ENCODE assay signal across 27 mouse cellular contexts in the genomic region with DNA sequence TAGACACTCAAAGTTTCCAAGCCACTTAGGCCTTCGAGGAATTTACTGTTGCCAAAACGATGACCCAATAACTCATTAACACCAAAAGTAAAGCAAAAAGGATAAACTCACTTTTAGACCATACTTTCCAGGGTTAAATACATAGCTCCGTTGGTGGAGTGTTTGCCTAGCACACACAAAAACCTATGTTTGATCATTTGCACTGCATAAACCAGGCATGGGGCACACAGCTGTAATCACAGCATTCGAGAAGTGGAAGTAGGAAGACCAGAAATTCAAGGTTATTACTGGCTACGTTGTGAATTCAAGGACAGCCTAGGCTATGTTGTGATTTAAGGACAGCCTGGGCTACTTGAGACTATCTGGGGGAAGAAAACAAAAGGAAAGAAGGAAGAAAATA. TPM values are rescaled to one million over a fixed set of nuclear protein-coding genes. Genes with fewer than 3 reads are reported as not detected.
"Had no signal": no experiment of that assay in that cellular context is flagged by ENCODE, and none has a peak within 500 bp of the region (broad histone marks: within the 10 kb centered on the region; RNA-seq: fewer than 3 reads in every experiment).

No protein-coding gene starts in this region.

- H3K9me3 ChIP-seq: limb, embryonic 13.5 days; limb, embryonic 15.5 days; liver, embryonic 13.5 days; liver, embryonic 15.5 days; midbrain, embryonic 10.5 days; midbrain, embryonic 12.5 days; neural tube, embryonic 13.5 days; neural tube, embryonic 15.5 days; stomach, embryonic 15.5 days had no signal

- H3K4me3 ChIP-seq: limb, embryonic 13.5 days; limb, embryonic 15.5 days; liver, embryonic 13.5 days; liver, embryonic 15.5 days; midbrain, embryonic 10.5 days; midbrain, embryonic 12.5 days; myocyte; neural tube, embryonic 13.5 days; neural tube, embryonic 15.5 days; stomach, embryonic 15.5 days had no signal

- H3K27me3 ChIP-seq: limb, embryonic 13.5 days; limb, embryonic 15.5 days; liver, embryonic 13.5 days; liver, embryonic 15.5 days; neural tube, embryonic 15.5 days; stomach, embryonic 15.5 days had no signal

- H3K27ac ChIP-seq: limb, embryonic 13.5 days; limb, embryonic 15.5 days; liver, embryonic 13.5 days; liver, embryonic 15.5 days; midbrain, embryonic 10.5 days; midbrain, embryonic 12.5 days; neural tube, embryonic 13.5 days; neural tube, embryonic 15.5 days; stomach, embryonic 15.5 days had no signal

- DNase-seq: liver, embryonic 13.5 days; lung, postnatal 10 days; lung, postnatal 4 days; midbrain, embryonic 14.5 days; retina, postnatal 1 day; right cerebral cortex, adult 18-20 months; right cerebral cortex, postnatal 25 days; right cerebral cortex, postnatal 4 days; spleen, adult 18-20 months; thymus, adult 18-20 months; thymus, postnatal 14 days; thymus, postnatal 36 days had no signal

- H3K4me1 ChIP-seq: liver, embryonic 13.5 days; liver, embryonic 15.5 days; midbrain, embryonic 12.5 days; neural tube, embryonic 13.5 days; neural tube, embryonic 15.5 days; stomach, embryonic 15.5 days had no signal

- ATAC-seq: midbrain, embryonic 16.5 days had no signal

- H3K4me2 ChIP-seq: limb, embryonic 13.5 days; limb, embryonic 15.5 days; liver, embryonic 13.5 days; liver, embryonic 15.5 days; midbrain, embryonic 12.5 days; neural tube, embryonic 13.5 days; neural tube, embryonic 15.5 days; stomach, embryonic 15.5 days had no signal

- H3K9ac ChIP-seq: limb, embryonic 13.5 days; limb, embryonic 15.5 days; liver, embryonic 13.5 days; liver, embryonic 15.5 days; midbrain, embryonic 12.5 days; neural tube, embryonic 13.5 days; neural tube, embryonic 15.5 days; stomach, embryonic 15.5 days had no signal

- H3K36me3 ChIP-seq: limb, embryonic 13.5 days; limb, embryonic 15.5 days; liver, embryonic 13.5 days; liver, embryonic 15.5 days; midbrain, embryonic 10.5 days; midbrain, embryonic 12.5 days; neural tube, embryonic 13.5 days; neural tube, embryonic 15.5 days; stomach, embryonic 15.5 days had no signal

RNA-seq across cellular contexts. Expression of gene Hsd17b3, which starts 1.2 kb away (rescaled TPM):
- total RNA-seq: megakaryocyte, adult 5-6 weeks; megakaryocyte-erythroid progenitor cell, adult 5-6 weeks had no signal
- polyA plus RNA-seq: limb, embryonic 13.5 days; limb, embryonic 15.5 days; liver, embryonic 13.5 days; liver, embryonic 15.5 days; midbrain, embryonic 10.5 days; midbrain, embryonic 12.5 days; midbrain, embryonic 14.5 days; midbrain, embryonic 16.5 days; myocyte; neural tube, embryonic 11.5 days; neural tube, embryonic 13.5 days; neural tube, embryonic 15.5 days; small intestine, adult 2 months; stomach, embryonic 15.5 days; thymus, postnatal 0 days had no signal
